Mouse (Mus musculus) G1E (cell line): ENCODE data around the gene Ghr. TPM values are rescaled to one million over a fixed set of nuclear protein-coding genes. Genes with fewer than 3 reads are reported as not detected.

ENCODE experiments used
- ATAC-seq: 2 replicates; pipeline ENCODE4 v1.8.0; 2016; ENCODE audit warnings: mild to moderate bottlenecking; ENCODE audit not compliant: insufficient number of reproducible peaks, poor library complexity, low FRiP score, severe bottlenecking; ENCODE audit errors: extremely low read depth
- DNase-seq: peaks from one replicate; pipeline ENCODE4 v3.0.0; 2012; ENCODE audit warnings: low spot score
- H3K27me3 ChIP-seq: 2 replicates; pipeline ENCODE4 v1.6.1; 2012; ENCODE audit warnings: mild to moderate bottlenecking, low read length, inconsistent platforms; ENCODE audit not compliant: insufficient read depth
- H3K36me3 ChIP-seq: replicated peaks from 2 replicates; pipeline ENCODE3; 2012; ENCODE audit warnings: mild to moderate bottlenecking, inconsistent platforms
- H3K4me1 ChIP-seq: 2 replicates; pipeline ENCODE4 v1.6.1; 2012; ENCODE audit warnings: low read depth, low read length, inconsistent platforms, mixed read lengths; ENCODE audit not compliant: insufficient read depth
- H3K4me3 ChIP-seq: 2 replicates; pipeline ENCODE4 v1.5.1; 2012; ENCODE audit warnings: low read depth, mild to moderate bottlenecking, inconsistent platforms, low read length, moderate library complexity, mixed read lengths
- H3K9me3 ChIP-seq: replicated peaks from 2 replicates; pipeline ENCODE4 v1.6.1; 2012; ENCODE audit warnings: inconsistent platforms
- CTCF ChIP-seq: IDR thresholded peaks from 2 replicates; pipeline ENCODE4 v1.5.1; 2012; ENCODE audit warnings: low read depth, low read length, inconsistent platforms, mixed read lengths
- GATA1 ChIP-seq: IDR thresholded peaks from 2 replicates; pipeline ENCODE4 v1.6.1; 2012; ENCODE audit warnings: borderline replicate concordance, low read length, inconsistent platforms, mixed read lengths
- GATA2 ChIP-seq: IDR thresholded peaks from 2 replicates; pipeline ENCODE4 v1.6.1; 2012; ENCODE audit warnings: low read depth, low read length, inconsistent platforms, borderline replicate concordance
- POLR2AphosphoS5 ChIP-seq: IDR thresholded peaks from 2 replicates; pipeline ENCODE4 v1.6.1; 2012; ENCODE audit warnings: low read depth, low read length, inconsistent platforms; ENCODE audit not compliant: insufficient replicate concordance
- TAL1 ChIP-seq: conservative IDR thresholded peaks from 2 replicates; pipeline ENCODE4 v1.6.1; 2012; ENCODE audit warnings: low read depth, low read length, inconsistent platforms, mixed read lengths
- polyA plus RNA-seq: library from polyadenylated mRNA; stranded (reverse); fragments of >175 nt; gene quantifications from 2 replicates; pipeline ENCODE4 v1.2.3, GENCODE M21; 2012
- total RNA-seq, 2 experiments: library from RNA; stranded (forward) in 1 of 2; stranded (reverse) in 1 of 2; fragments of 200-1000 nt in 1 of 2; fragments of >200 nt in 1 of 2; fragmentation: Nextera tagmentation in 1 of 2; gene quantifications; 2 replicates each; pipeline ENCODE4 v1.2.3; 2014 to 2017

Gene Ghr
- total and polyA plus RNA-seq, 3 experiments = 0.66 TPM; not detected in 2

- TF ChIP-seq GATA1 (no peak), TAL1 (no peak)
Observed at GRCm38 (mm10) chr15:3509089-3509488, 74.2 kb downstream of the Ghr start.

DNA sequence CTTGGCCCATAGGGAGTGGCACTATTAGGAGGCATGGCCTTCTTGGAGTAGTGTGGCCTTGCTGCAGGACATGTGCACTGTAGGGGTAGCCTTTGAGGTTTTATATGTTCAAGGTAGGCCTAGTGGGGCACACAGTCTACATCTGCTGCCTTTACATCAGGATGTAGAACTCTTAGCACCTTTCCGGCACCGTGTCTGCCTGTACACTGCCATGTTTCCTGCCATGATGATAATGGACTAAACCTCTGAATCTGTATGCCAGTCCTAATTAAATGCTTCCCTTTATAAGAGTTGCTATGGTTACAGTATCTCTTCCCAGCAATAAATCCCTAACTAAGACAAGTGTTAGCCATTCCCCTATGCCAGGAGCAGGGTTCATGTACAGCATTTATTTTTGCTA is 76.0 kb downstream of the Ghr start:
- Histone ChIP-seq H3K27me3 (no peaks in the 10 kb centered on the region), H3K4me1 (no peaks in the 10 kb centered on the region), H3K9me3 (no peaks in the 10 kb centered on the region), H3K4me3 (no peak overlapping the region), H3K36me3 (no peaks in the 10 kb centered on the region)
- ATAC-seq = no peak
- TF ChIP-seq GATA2 = no peak
- TF ChIP-seq POLR2AphosphoS5 = no peak
- no peak for TF ChIP-seq CTCF
- TF ChIP-seq GATA1 = no peak
- no peak for TF ChIP-seq TAL1
- DNase-seq = no peak

More at GRCm38 (mm10) chr15:3509089-3509488, 74.2 kb downstream of the Ghr start:
- no peak overlapping the region for H3K4me3 ChIP-seq
- DNase-seq (no peak), ATAC-seq (no peak)
- no peaks in the 10 kb centered on the region for H3K36me3 ChIP-seq
- H3K9me3 ChIP-seq = no peaks in the 10 kb centered on the region
- no peaks in the 10 kb centered on the region for H3K27me3 ChIP-seq
- H3K4me1 ChIP-seq = no peaks in the 10 kb centered on the region

- H3K4me3 ChIP-seq = no peak overlapping the region
- H3K4me1 ChIP-seq = no peaks in the 10 kb centered on the region
- H3K9me3 ChIP-seq = no peaks in the 10 kb centered on the region
- ATAC-seq = no peak
- TF ChIP-seq GATA2 (no peak), TAL1 (no peak), POLR2AphosphoS5 (no peak), GATA1 (no peak), CTCF (no peak)
- H3K27me3 ChIP-seq = no peaks in the 10 kb centered on the region
- H3K36me3 ChIP-seq = no peaks in the 10 kb centered on the region
- no peak for DNase-seq
Observed at GRCm38 (mm10) chr15:3504700-3505099, 78.6 kb downstream of the Ghr start.

DNA sequence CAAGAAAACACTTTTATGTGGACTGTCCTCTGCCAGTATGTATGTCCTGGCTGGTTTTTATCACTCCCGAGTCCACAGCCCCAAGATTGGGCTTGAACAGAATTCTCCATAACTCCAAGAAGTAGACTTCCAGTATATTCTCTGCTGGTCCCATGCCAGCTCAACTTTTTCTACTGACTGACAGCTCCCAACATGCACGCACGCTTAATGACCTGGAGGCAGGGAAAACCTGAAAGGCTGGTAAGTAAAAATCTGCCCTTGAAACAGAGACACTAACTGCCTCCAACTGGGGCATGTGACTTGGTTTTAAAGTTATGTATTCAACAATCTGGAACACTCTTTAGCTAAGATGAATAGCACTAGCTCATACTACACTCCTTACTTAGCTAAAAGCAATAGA is 81.6 kb downstream of the Ghr start:
- Histone ChIP-seq H3K9me3 (no peaks in the 10 kb centered on the region), H3K4me3 (no peak overlapping the region)
- TF ChIP-seq CTCF = no peak
- no peak for TF ChIP-seq GATA2
- TF ChIP-seq GATA1 = no peak
- TF ChIP-seq POLR2AphosphoS5 = no peak
- TF ChIP-seq TAL1 = no peak

GRCm38 (mm10) chr15:3499020-3499419 is 84.3 kb downstream of the Ghr start:
- Histone ChIP-seq H3K4me1 (no peaks in the 10 kb centered on the region), H3K27me3 (no peaks in the 10 kb centered on the region), H3K9me3 (no peaks in the 10 kb centered on the region), H3K36me3 (no peaks in the 10 kb centered on the region), H3K4me3 (no peak overlapping the region)
- no peak for TF ChIP-seq POLR2AphosphoS5
- TF ChIP-seq GATA2 = no peak
- no peak for TF ChIP-seq GATA1
- no peak for TF ChIP-seq TAL1
- no peak for TF ChIP-seq CTCF
- DNase-seq (no peak), ATAC-seq (no peak)

More for the DNA sequence above, 81.6 kb downstream of the Ghr start:
- no peaks in the 10 kb centered on the region for H3K4me1 ChIP-seq
- H3K36me3 ChIP-seq = no peaks in the 10 kb centered on the region
- H3K27me3 ChIP-seq = no peaks in the 10 kb centered on the region
- ATAC-seq (no peak), DNase-seq (no peak)

DNA sequence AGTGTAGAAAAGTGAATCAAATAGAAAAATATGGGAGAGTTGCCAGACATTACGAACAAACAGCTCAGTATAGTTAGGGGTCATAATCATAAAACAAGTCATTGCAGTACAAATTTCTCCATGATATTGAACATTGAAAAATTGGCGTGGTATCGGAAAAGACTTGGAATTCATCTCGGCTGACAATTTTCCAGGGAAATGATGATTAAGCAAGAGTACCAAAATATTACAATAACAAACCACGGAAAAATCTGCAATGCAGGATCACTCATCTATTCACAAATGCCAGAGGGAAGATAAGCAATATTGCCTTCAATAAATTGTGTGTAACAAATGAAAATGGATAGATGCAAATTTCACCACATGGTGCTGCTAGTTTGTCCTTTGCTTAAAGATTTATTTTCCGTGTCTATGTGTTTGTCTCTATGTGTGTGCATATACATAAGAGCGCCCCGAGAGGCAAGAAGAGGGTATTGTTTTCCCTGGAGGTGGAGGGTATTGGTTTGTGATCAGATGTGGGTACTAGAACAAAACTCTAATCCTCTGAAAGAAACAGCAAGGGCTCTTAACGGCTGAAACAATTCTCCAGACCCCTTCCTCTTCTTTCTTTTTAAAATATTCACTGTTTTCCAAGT is 85.2 kb downstream of the Ghr start:
- Histone ChIP-seq H3K27me3 (no peaks in the 10 kb centered on the region), H3K36me3 (no peaks in the 10 kb centered on the region), H3K4me1 (no peaks in the 10 kb centered on the region), H3K9me3 (no peaks in the 10 kb centered on the region), H3K4me3 (no peak overlapping the region)
- ATAC-seq = no peak
- DNase-seq = no peak
- no peak for TF ChIP-seq POLR2AphosphoS5
- TF ChIP-seq GATA2 = no peak
- no peak for TF ChIP-seq GATA1
- no peak for TF ChIP-seq TAL1
- no peak for TF ChIP-seq CTCF

DNA sequence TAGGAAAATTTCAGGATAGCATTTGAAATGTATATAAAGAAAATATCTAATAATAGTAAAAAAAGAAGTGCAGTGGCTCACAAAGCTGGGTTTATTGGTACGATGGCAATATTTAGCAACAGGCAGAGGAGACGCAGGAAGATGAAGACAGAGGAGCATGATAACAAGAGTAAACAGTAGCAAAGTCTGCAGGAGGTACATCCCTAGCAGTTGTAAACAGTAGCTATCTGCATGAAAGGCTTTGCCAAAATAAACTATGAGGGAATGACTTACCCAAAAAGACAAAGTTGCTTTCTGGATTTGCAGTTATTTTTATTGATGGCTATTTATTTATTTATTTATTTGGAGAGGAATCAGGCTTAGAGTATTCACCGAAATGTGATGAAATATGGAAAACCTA is 92.4 kb downstream of the Ghr start:
- DNase-seq = no peak
- Histone ChIP-seq H3K9me3 (no peaks in the 10 kb centered on the region), H3K4me1 (no peaks in the 10 kb centered on the region), H3K36me3 (no peaks in the 10 kb centered on the region), H3K27me3 (no peaks in the 10 kb centered on the region), H3K4me3 (no peak overlapping the region)
- TF ChIP-seq TAL1 (no peak), GATA1 (no peak), GATA2 (no peak), CTCF (no peak), POLR2AphosphoS5 (no peak)
- ATAC-seq = no peak
